Mouse (Mus musculus): ENCODE results near the gene Ttll5.

Ttll5 gene

DNA sequence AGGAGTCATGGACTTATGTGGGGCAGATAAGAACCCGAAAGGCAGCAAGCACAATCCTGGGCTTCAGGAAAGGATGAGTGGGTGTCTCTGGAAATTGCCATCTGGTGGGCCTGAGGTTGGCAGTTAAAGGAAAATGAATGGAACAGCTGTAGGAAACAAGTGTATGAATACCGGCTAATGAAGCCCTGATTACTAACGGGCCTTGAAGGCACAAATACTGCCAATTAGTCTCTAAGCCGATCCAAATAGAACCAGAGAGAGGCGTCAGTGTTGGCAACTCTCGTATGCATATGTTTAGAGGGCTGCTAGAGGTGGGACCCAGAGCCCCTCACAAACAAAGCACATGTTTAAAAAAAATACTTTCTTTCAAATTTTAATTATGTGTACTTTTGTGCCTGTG lies 247.0 kb downstream of the Ttll5 start:
- DNase-seq, result peak; percentile 79

GRCm38 (mm10) chr12:86074681-86075080 lies 250.2 kb downstream of the Ttll5 start:
- no peak for DNase-seq

DNA sequence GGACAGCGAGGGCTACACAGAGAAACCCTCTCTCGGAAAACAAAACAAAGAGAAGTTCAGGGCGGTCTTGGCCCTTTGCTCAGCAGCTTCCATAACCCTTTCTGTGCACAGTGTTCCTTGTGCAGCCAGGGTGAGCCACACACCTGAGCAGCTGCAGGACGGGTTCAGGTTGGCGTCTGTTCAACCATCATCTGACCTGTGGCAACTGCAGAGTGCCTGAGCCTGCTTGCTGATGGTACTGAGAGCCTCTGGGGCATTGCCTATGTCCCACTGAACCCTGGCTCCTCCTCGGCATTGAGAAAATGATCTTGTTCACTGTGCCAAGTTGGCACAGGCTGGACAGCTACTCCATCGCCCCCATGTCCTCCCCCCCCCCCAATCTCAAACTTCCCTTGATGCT lies 250.9 kb downstream of the Ttll5 start:
- DNase-seq, result no peak

GRCm38 (mm10) chr12:86076321-86076901 lies 252.0 kb downstream of the Ttll5 start:
- no peak for DNase-seq

DNA sequence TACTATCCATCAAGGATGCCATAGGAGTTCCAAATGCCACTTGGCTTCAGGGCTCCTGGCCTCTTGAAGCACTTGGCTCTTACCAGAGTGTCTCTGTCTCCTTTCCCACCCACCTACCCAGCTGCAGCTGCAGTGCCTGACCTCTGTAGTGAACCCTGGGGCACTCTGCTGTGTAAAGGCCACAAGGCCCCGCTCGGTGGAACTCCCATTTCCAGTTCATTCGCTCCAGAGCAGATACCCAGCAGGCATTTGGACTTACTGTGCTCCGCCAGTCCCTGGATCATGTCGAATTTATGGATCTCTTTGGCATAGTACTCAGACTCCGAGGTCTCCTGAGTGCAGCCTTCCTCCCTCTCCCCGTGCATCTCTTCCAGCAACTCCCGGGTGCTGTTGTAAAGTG lies 252.9 kb downstream of the Ttll5 start:
- no peak for DNase-seq

DNA sequence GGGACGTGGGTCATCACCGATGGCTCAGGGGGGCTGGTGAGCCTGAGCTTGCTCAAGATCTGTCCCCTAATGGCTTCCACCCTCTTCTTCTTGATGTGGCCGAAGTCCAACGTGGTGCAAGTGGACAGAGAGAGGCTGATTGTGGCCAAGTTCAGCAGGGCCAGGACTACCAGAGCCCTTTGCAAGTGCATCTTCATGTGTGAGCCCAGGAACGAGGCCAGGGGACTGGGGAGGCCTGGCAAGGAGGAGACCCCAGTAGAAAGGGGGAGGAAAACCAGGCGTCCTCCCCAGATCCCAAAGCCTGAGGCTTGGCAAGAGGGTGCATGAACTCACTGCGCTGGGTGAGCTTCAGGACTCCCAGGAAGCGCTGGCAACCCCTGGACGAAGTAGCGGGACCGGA lies 253.3 kb downstream of the Ttll5 start:
- no peak for DNase-seq

- DNase-seq, result no peak
Observed at GRCm38 (mm10) chr12:86078176-86078552, 253.7 kb downstream of the Ttll5 start.

DNA sequence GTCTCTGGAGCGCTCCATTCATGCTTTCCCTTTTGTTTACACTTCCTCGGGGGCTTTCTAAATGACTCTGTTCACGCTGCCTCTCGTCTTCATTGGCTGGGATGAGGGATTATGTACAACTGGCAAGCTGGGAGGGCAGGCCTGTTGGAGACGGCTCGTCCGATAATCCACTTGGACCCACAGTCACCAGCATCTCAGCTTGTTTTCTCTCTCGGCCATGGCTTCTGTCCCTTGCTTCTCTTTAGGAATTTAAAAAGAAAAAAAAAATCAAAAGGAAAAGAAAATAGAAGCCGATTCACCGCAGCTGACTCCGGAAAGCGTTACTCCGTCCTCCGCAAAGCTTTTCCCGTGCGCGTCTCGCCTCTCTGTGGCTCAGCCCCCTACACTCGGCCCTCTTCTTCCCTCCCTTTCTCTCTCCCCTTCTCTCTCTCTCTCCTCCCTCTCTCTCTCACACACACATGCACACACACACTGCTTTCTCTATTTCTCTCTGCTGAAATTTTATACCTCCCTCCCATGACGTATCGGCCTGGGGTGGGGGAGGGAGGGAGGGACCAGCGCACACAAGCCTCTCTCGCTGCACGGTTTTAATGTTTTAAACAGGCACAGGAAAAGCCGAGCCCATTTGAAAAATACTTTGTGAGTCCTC lies 254.2 kb downstream of the Ttll5 start, which contains the start of gene Tgfb3:
TSS of gene Tgfb3 (minus strand) at position 489 of the 649 bp plus-strand sequence.
- DNase-seq, result no peak

DNA sequence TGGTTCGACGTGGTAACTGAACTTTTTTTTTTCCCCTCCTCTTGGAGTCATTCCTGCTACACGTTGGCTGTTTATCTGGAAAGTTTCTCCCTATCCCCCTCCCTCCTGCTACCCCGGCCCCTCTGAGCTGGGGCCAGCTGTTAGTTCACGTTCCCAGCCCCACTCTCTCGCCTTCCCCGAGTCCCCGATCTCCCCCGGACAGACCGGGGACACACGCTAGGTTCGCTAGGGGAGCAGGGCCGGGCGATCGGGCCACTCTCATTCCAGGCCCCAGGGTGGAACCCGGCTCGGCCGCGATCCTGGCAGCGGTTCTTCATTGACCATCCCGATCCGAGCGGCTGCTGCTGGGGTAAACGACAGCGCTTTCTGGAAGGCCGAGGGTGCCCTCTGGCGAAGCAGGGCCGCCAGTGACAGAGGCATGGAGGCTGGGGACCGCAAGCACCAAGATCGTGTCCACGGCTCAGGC lies 254.8 kb downstream of the Ttll5 start:
- DNase-seq, result peak; percentile 87

DNA sequence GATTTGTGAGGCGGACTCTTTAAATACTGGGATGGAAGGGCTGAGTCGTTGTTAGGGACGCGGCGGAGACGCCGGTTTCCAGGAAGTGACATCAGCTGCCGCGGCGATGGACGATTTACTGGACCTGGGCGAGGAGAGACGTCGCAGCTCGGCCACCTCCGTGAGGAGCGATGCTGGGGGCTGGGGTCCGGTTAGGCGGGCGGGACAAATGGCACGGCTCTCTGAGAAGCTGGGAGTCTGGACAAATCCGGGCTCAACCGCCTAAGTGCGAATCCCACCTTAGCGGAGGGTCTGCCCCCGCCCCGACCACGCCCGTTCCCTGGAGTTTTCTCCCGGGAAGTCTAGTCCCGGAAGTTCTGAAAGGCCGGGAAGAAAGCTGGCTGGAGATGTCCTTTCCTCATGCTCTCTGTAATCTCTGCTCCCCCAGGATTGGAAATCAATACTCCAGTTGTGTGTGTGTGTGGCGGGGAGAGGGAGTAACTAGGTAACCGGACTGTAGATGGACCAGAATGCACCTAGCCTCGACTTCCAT lies 258.1 kb downstream of the Ttll5 start, which contains the start of gene Ift43:
TSS of gene Ift43 (plus strand) at position 61 of the 532 bp plus-strand sequence.
- peak; percentile 82 for DNase-seq

DNA sequence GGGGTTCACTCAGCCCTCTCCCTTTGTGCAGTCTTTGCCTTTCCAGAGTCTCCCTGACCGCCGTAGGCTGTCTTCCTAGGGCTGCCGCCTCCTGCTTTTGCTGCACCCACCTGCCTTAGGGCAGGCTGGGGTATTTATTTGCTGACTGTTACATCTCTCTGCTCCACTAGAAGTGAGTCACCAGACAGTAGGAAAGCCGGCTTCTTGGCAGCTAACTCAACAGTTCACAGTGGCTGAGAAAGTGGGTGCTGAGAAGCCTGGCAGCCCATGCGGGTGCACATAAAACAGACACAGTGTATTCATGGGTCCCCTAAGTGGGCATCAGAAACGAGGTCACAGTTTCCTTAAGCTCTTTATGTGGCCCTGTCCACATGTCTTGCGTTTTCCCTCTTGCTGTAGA lies 261.4 kb downstream of the Ttll5 start:
- DNase-seq, result no peak

DNA sequence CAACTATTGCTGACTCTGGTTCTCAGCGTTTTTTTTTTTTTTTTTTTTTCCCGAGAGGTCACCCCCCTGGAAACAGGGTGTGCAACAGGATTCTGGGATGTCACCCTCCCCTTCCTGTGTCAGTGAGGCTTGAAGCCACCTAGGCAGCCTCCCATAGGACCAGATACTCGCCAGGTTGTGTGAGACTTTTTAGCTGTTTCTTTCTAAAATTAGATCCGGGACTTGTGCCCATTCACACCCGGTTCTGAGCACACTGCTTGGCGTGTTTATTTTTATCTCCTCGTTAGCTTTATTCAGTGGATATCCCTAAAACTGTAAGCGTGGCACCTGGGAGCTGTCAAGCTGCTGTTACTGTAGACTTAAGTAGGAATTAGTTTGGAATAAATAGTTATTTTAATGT lies 262.1 kb downstream of the Ttll5 start:
- no peak for DNase-seq

DNA sequence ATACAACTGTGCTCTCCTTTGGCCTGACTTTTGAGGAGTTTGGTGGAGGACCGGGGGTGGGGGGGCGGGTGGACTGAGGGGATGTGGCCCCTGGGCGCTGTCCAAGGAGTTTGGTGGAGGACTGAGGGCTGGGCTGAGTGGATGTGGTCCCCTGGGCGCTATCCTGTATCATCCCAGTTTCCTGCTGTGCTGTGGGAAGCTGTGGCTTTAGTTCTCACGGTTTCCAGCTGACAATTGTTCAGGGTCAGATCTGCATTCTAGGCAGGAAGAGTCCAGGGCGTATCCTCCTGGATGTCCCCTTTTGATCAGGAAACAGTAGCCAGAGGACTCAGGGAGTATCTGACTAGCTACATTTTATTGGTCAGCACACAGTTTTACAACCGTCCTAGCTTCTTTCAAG lies 263.6 kb downstream of the Ttll5 start:
- DNase-seq, result no peak

GRCm38 (mm10) chr12:86090764-86091163 lies 266.3 kb downstream of the Ttll5 start:
- DNase-seq, result no peak

GRCm38 (mm10) chr12:86091601-86092132 lies 267.2 kb downstream of the Ttll5 start:
- DNase-seq, result no peak

- DNase-seq, result no peak
Observed at GRCm38 (mm10) chr12:86094075-86094474, 269.6 kb downstream of the Ttll5 start.

DNA sequence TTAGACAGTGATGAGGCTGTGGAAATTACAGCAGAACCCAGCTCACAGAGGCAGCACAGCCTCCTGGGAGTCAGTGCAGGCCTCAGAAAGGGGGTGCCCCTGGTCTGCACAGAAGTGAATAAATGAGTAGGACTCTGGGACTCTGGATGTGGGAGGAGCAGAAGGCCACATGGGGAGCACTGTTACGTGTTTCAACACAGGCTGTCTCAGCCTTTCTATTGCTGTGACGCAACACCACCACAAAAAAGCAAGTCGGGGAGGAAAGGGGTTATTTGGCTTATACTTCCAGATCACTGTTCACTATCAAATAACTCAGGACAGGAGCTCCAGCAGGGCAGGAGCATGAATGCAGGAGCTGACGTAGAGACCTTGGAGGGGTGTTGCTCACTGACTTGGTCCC lies 271.3 kb downstream of the Ttll5 start:
- DNase-seq, result no peak

- no peak for DNase-seq
Observed at GRCm38 (mm10) chr12:86097781-86098180, 273.3 kb downstream of the Ttll5 start.

DNA sequence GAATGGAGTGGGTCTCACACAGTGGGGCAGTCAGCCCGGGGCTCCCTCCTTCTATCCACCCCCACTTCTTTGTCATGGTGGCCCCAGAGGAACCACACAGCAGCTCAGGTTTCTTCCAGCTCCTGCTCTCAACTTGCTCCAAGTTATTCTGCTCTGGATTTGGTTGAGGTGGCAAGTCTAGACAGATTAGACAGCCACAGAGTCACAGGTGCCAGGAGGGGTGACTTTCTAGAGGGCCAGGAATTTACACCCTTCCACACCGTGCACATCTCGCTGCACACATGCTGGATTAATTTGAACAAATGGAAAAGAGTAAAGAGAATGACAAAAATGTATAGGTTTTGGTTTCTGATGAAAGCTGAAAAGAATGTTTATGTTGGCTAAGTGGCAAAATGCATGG lies 276.3 kb downstream of the Ttll5 start:
- DNase-seq, result no peak

- DNase-seq, result no peak
Observed at GRCm38 (mm10) chr12:86102686-86103085, 278.2 kb downstream of the Ttll5 start.

DNA sequence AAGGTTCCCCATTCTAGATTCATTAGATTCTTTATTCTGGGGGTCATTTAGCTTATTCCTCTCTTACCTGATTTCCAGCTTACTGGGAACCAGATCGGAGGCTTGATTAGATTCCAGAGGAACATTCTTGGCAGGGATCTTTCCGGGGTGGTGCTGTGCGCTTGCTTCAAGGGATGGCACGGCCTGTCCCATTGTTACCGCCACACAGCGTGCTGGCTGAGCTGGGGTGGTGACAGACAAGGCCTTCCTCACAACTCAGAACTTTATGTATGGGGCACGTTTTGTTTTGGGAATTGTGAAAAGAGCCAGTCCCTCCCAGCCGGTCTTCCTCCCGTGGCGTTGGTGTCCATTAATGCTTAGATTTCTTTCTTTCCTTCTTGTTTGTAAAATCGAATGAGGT lies 278.9 kb downstream of the Ttll5 start:
- DNase-seq, result peak; percentile 66

DNA sequence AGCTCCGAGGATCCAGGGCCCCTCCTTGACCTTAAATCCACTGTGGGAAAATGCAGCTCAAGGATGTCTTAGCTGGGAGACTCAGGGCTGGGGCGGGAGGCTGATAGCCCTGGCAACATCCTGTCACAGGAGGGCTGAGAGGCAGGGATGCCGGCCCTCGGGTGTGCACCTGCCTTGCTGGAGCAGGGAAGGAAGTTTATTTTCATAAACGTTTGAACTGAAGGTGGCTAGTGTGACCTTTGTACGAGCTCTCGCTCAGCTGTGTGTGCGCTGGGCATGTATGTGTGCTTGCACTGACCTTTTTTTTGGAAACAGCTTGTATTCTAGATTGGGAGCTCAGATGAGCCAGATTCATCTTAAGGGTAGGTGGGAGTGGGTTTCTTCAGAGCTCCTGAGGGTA lies 279.4 kb downstream of the Ttll5 start:
- DNase-seq, result no peak

DNA sequence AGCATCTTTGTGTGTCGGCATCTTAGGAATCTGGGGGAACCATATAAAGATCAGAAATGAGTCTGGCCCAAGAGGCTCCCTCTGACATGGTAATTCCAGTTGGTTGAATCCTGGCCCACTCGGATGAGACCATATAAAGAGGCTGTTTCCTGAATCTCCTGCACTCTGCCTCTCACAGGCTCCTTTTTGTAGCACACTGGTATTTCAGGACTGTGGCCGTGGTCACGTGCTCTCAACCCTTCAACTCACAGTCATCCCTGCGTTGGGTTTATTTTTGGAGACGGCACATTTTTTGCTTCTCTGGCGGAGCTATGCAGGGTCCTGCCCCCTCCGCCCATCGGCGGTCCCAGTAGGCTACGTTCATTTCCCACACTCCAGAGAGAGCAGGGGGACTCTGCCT lies 279.8 kb downstream of the Ttll5 start:
- DNase-seq, result no peak

DNA sequence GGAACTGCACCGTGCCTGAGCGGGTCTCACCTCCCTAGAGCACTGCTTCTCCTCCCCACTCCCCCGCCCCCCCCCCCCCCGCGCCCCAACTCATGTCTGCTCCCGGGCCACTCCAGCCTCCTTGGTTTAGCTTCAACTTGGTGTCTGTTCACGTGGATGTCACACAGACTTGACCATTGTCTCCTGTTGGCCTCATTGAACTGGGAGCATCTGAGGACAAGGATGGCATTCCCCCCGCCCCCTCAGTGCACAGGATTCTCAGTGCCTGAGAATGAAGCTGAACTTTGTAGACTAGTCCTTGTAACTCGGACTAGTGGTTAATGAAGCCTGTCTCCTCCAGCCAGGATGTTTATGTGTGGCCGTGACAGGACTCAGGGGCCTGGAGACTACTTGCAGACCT lies 281.1 kb downstream of the Ttll5 start:
- no peak for DNase-seq
